Mouse (Mus musculus) gastrocnemius, adult 2 months (tissue): Measurements from ENCODE around the gene Tex29. TPM values are rescaled to one million over a fixed set of nuclear protein-coding genes. Genes with fewer than 3 reads are reported as not detected.

Source experiments
- DNase-seq: peaks from one replicate; pipeline ENCODE4 v3.0.0; 2022
- H3K27ac ChIP-seq: fragments of 200-600 bp; 2 replicates; pipeline ENCODE4 v1.8.1; 2022; ENCODE audit warnings: mild to moderate bottlenecking
- H3K4me3 ChIP-seq: fragments of 200-600 bp; 2 replicates; pipeline ENCODE4 v1.8.1; 2022; ENCODE audit warnings: mild to moderate bottlenecking, moderate library complexity
- CTCF ChIP-seq: fragments of 200-600 bp; IDR thresholded peaks from 2 replicates; pipeline ENCODE4 v1.8.1; 2022; ENCODE audit warnings: antibody characterized with exemption, mild to moderate bottlenecking, moderate library complexity
- intact Hi-C: fragments of 180-260 bp; cut with DNase I; formaldehyde crosslinking; loops from one replicate; pipeline ENCODE4 v1.15.1; 2025
- long read RNA-seq, 2 experiments: library from polyadenylated mRNA; stranded (forward); transcript quantifications; one replicate each; pipeline ENCODE4 v2.0.0; 2021
- total RNA-seq, 2 experiments: library from RNA; stranded (reverse); gene quantifications; 2 replicates each; pipeline ENCODE4 v1.2.3; 2021

The Tex29 gene
- not detected for total RNA-seq
- long read RNA-seq, experiment 1: 0 reads
- long read RNA-seq, experiment 2: 0 reads

GRCm38 (mm10) chr8:11840174-11840573 lies at the start of gene Tex29:
Gene Tex29, plus strand, starts transcription at chr8:11840474.
- H3K27ac ChIP-seq: no peak within 1 kb of the TSS
- no peak within 1 kb of the TSS for H3K4me3 ChIP-seq
- DNase-seq: no peak
- TF ChIP-seq CTCF: no peak
- intact Hi-C loops: no loop called here

- Histone ChIP-seq H3K27ac (no peak overlapping the region), H3K4me3 (no peak overlapping the region)
- intact Hi-C loops: no loop called here
- no peak for DNase-seq
- TF ChIP-seq CTCF: no peak
These were observed 45.3 kb upstream of the Tex29 start for GRCm38 (mm10) chr8:11794956-11795355.

GRCm38 (mm10) chr8:11797128-11797527 lies 43.1 kb upstream of the Tex29 start:
- TF ChIP-seq CTCF: no peak
- H3K4me3 ChIP-seq: no peak overlapping the region
- no peak for DNase-seq
- peak overlapping the region; percentile 35 for H3K27ac ChIP-seq
- intact Hi-C loops: no loop called here

DNA sequence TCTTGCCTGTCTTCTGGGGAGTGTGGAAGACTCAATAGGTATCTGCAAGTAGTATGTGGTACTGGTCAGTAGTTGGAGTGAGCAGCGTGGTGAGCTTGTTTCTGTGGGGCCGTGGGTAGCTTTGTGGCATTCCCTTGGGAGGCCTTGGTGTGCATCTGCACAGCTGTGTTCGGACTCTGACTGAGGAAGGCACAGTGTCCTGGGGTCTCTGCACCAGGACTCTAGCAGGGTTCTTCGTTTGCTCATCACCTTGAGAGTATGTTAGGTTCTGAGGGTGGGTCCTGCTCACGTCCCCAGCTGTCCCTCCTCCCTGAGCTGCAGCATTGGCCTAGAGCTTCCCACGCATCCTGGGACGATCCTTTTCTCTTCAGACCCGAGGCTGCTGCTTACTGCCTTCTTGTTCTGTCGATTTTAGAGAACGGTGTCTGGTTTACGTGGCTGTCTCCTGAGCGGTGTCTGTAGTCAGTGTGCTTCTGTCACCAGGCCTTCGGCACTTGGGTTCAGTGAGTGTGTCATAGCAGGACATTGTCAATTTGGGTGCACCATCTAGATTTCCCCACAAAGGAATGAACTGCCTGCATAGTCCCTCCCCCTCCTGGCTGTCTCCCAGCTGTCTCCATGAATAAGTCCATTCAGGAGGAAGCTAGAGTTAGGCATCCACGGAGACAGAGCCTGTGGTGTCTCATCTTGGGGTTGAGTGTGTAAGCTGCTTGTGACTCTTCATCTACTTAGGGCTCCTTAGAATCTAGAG lies 42.4 kb upstream of the Tex29 start:
- 0 out of 2 replicates have a peak overlapping the region, but pooled peaks have one; percentile 3 for H3K4me3 ChIP-seq
- no peak for DNase-seq
- no peak for TF ChIP-seq CTCF
- intact Hi-C loops: no loop called here
- H3K27ac ChIP-seq: peak overlapping the region; percentile 35

GRCm38 (mm10) chr8:11798480-11798867 lies 41.8 kb upstream of the Tex29 start:
- TF ChIP-seq CTCF: no peak
- no peak for DNase-seq
- no peak overlapping the region for H3K4me3 ChIP-seq
- intact Hi-C loops: no loop called here
- H3K27ac ChIP-seq: no peak overlapping the region

- no peak for DNase-seq
- Histone ChIP-seq H3K27ac (no peak overlapping the region), H3K4me3 (no peak overlapping the region)
- intact Hi-C loops: no loop called here
- no peak for TF ChIP-seq CTCF
These were observed 41.2 kb upstream of the Tex29 start for GRCm38 (mm10) chr8:11799098-11799497.

DNA sequence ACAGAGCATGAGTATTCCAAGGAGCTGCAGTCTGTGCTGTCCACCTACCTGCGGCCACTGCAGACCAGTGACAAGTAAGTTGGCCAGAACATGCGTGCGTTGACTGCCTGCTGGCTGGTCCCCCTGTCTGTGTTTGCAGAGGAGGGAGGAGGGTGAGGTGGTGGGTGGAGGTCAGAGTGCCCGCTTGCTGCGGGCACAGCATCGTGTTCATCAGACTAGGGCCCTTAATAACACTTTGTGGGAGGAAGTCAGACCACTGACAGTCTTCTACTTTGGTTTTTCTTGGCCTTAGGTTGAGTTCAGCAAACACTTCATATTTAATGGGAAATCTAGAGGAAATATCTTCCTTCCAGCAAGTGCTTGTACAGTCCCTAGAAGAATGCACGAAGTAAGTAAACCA lies 39.8 kb upstream of the Tex29 start:
- no peak for TF ChIP-seq CTCF
- no peak for DNase-seq
- Histone ChIP-seq H3K4me3 (no peak overlapping the region), H3K27ac (no peak overlapping the region)
- intact Hi-C loops: no loop called here

DNA sequence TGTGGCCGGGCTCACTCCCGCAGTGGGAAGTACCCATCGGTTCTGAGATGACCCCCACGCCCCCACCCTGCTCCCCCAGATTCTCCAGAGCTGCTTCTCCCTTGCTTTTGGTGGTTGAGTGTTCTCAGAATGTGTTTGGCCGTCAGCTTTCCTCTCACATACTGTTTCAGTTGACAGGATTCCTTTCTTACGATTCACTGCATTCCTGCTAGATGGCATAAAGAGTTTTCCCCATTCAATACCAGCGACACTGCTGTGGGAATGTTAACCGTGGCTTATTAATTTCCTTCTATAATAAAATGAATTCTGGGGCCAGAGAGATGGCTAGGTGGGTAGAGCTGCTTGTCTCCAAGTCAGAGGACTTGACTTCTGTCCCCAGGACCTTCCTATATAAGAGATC lies 38.7 kb upstream of the Tex29 start:
- no peak overlapping the region for H3K27ac ChIP-seq
- no peak overlapping the region for H3K4me3 ChIP-seq
- no peak for TF ChIP-seq CTCF
- no peak for DNase-seq
- intact Hi-C loops: no loop called here

GRCm38 (mm10) chr8:11804914-11805313 lies 35.4 kb upstream of the Tex29 start:
- H3K4me3 ChIP-seq: no peak overlapping the region
- intact Hi-C loops: no loop called here
- TF ChIP-seq CTCF: no peak
- H3K27ac ChIP-seq: no peak overlapping the region
- DNase-seq: no peak

DNA sequence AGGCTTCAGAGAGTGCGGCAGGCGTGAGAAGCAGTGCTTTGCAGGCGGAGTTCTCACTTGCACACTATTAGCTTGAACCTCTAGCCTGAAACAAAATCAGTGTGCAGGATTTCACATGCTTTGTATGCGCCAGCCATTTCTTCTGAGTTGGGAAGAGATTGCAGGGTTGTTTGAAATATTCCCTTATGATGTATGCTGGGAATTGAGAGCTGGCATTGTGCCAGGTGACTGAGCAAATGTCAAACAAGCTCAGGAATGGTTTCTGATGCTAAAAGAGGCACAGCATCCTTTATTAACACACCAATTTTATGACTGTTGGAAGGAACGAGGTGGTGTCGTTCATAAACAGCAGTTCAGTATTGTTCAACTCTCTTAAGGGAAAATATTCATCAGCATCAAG lies 34.0 kb upstream of the Tex29 start:
- intact Hi-C loops: no loop called here
- H3K27ac ChIP-seq: peak overlapping the region; percentile 16; the same call in 1 of the 2 replicates
- no peak for DNase-seq
- no peak for TF ChIP-seq CTCF
- no peak overlapping the region for H3K4me3 ChIP-seq

DNA sequence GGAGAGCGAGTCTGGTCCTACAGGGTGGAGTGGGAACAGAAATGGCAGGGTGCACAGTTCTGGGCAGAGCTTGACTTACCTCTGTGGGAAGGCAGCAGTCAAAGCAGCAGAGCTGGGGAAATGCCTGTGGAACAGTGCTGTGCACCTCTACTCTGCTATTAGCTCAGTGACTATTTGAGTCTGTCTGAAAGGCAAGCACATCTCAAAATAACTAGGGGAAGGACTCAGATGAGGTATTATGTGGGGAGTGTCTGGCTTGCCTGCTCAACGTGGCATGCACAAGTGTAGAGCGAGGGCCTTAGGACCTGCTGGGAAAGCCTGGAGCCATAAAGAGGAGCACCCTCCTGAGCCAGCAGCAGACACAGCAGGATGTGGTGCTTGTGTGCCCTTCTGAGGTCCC lies 32.9 kb upstream of the Tex29 start:
- Histone ChIP-seq H3K27ac (peak overlapping the region; percentile 82), H3K4me3 (peak overlapping the region; percentile 38)
- no peak for TF ChIP-seq CTCF
- intact Hi-C loops: no loop called here
- DNase-seq: peak; percentile 58

GRCm38 (mm10) chr8:11808047-11808446 lies 32.2 kb upstream of the Tex29 start:
- intact Hi-C loops: no loop called here
- no peak overlapping the region for H3K4me3 ChIP-seq
- no peak for DNase-seq
- peak overlapping the region; percentile 82 for H3K27ac ChIP-seq
- TF ChIP-seq CTCF: no peak

DNA sequence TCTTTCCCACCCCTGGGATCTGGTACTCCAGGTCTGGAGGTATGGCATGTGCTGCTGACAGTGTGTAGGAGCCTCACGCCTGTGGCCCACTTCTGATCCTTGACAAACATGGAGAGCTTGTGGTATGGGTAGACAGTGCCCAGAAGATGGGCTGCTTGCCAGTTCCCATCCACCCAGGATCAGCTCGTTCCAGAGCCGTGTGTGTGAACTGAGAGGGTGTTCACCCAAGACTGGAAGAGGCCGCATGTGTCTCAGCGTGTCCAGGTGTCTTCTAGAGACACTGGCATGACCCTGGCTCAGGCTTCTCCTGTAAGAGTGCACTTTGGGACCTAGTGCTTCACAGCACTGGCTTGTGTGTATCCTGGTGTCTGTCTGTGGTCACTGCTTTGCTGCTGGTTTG lies 29.8 kb upstream of the Tex29 start:
- DNase-seq: no peak
- Histone ChIP-seq H3K4me3 (no peak overlapping the region), H3K27ac (no peak overlapping the region)
- intact Hi-C loops: no loop called here
- TF ChIP-seq CTCF: no peak

DNA sequence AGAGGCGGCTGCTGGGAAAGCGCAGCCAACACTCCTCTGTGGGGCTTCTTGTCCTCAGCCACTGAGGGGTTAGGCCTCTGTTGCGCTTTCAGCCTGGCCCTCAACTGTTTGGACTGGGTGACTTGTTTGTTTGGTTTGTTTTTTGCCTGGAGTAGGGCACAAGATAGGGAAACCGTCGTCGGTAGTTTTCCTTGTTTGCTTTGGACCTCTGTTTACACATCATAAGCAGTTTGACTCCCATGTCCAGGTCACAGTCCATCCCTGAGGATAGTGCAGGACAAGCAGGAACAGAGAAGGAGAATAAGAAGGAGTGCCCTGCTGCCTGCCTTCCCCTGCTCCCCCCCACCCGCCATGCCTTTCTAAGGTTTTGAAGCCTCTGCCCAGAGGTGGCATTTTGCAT lies 26.5 kb upstream of the Tex29 start:
- intact Hi-C loops: no loop called here
- H3K27ac ChIP-seq: no peak overlapping the region
- no peak overlapping the region for H3K4me3 ChIP-seq
- no peak for DNase-seq
- TF ChIP-seq CTCF: no peak
